Mouse (Mus musculus) G1E (cell line): ENCODE measurements around the gene Gtf2f2.

Source experiments
- CTCF ChIP-seq: IDR thresholded peaks from 2 replicates; pipeline ENCODE4 v1.5.1; 2012; ENCODE audit warnings: low read depth, low read length, inconsistent platforms, mixed read lengths
- GATA1 ChIP-seq: IDR thresholded peaks from 2 replicates; pipeline ENCODE4 v1.6.1; 2012; ENCODE audit warnings: borderline replicate concordance, low read length, inconsistent platforms, mixed read lengths
- POLR2AphosphoS5 ChIP-seq: IDR thresholded peaks from 2 replicates; pipeline ENCODE4 v1.6.1; 2012; ENCODE audit warnings: low read depth, low read length, inconsistent platforms; ENCODE audit not compliant: insufficient replicate concordance
- TAL1 ChIP-seq: conservative IDR thresholded peaks from 2 replicates; pipeline ENCODE4 v1.6.1; 2012; ENCODE audit warnings: low read depth, low read length, inconsistent platforms, mixed read lengths

DNA sequence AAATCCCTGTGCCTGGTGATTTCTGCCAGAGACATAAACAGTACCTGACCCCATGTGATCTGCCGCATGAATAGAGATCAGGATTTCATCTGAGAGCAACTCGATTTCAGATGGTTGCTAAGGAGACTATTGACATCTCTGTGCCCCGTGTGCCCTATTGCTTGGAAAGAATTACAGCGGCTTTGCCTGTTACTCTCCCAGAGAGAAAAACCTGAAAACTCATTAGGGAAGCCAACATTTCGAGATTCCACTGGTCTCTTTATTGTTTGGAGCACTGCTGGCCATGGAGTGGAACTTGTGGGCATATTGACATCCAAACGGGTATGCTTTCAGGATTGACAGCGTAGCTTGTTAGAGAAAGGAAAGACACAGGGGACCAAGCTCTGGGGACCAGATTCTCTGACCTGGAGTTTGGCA lies 22.6 kb upstream of the Gtf2f2 start:
- no peak for TF ChIP-seq POLR2AphosphoS5
- no peak for TF ChIP-seq CTCF
- TF ChIP-seq TAL1 = no peak
- no peak for TF ChIP-seq GATA1
